Mouse (Mus musculus): ENCODE measurements at regions not wholly inside any gene's neighbourhood (a gene's known extent, or its start where the extent isn't known, plus 50 kb on each side); places are given as distances from the start of the nearest gene placed in this dataset.

- no peak for DNase-seq
Observed at GRCm38 (mm10) chr12:39086285-39086684, 307.1 kb downstream of the Etv1 start.

- no peak for DNase-seq
Observed at GRCm38 (mm10) chr12:39094638-39095230, 315.6 kb downstream of the Etv1 start.

- DNase-seq, result no peak
Observed at GRCm38 (mm10) chr12:39123391-39124095, 344.4 kb downstream of the Etv1 start.

GRCm38 (mm10) chr12:39154689-39155088 is 375.5 kb downstream of the Etv1 start:
- DNase-seq, result no peak

GRCm38 (mm10) chr12:39176958-39177357 is 397.8 kb downstream of the Etv1 start:
- DNase-seq, result no peak

- no peak for DNase-seq
Observed at GRCm38 (mm10) chr12:39224073-39224472, 444.9 kb downstream of the Etv1 start.

- DNase-seq, result no peak
Observed at GRCm38 (mm10) chr12:39256605-39257004, 477.4 kb downstream of the Etv1 start.

GRCm38 (mm10) chr12:39257571-39257970 is 478.4 kb downstream of the Etv1 start:
- DNase-seq, result no peak

- DNase-seq, result no peak
Observed at GRCm38 (mm10) chr12:39289676-39290075, 510.5 kb downstream of the Etv1 start.

- DNase-seq, result no peak
Observed at GRCm38 (mm10) chr12:39301351-39302212, 522.4 kb downstream of the Etv1 start.

GRCm38 (mm10) chr12:39302213-39302591 is 523.0 kb downstream of the Etv1 start:
- DNase-seq, result no peak

- DNase-seq, result no peak
Observed at GRCm38 (mm10) chr12:39307746-39308145, 528.6 kb downstream of the Etv1 start.

- DNase-seq, result no peak
Observed at GRCm38 (mm10) chr12:39309905-39310304, 530.7 kb downstream of the Etv1 start.

- DNase-seq, result no peak
Observed at GRCm38 (mm10) chr12:39317229-39317628, 538.0 kb downstream of the Etv1 start.

GRCm38 (mm10) chr12:39321453-39321852 is 542.3 kb downstream of the Etv1 start:
- no peak for DNase-seq

- peak; percentile 17 for DNase-seq
Observed at GRCm38 (mm10) chr12:39326157-39326556, 547.0 kb downstream of the Etv1 start.

- peak; percentile 6 for DNase-seq
Observed at GRCm38 (mm10) chr12:39326668-39327299, 547.6 kb downstream of the Etv1 start.

- no peak for DNase-seq
Observed at GRCm38 (mm10) chr12:39328377-39328776, 549.2 kb downstream of the Etv1 start.

GRCm38 (mm10) chr12:39339101-39339538 is 559.9 kb downstream of the Etv1 start:
- no peak for DNase-seq

GRCm38 (mm10) chr12:39341751-39342271 is 562.6 kb downstream of the Etv1 start:
- DNase-seq, result no peak

GRCm38 (mm10) chr12:39342327-39342726 is 563.1 kb downstream of the Etv1 start:
- no peak for DNase-seq

- DNase-seq, result no peak
Observed at GRCm38 (mm10) chr12:39371480-39372245, 592.5 kb downstream of the Etv1 start.

Measured in kidney, adult 11 months (tissue).